14 mouse cellular contexts compared by ENCODE assay signal in the genomic region with DNA sequence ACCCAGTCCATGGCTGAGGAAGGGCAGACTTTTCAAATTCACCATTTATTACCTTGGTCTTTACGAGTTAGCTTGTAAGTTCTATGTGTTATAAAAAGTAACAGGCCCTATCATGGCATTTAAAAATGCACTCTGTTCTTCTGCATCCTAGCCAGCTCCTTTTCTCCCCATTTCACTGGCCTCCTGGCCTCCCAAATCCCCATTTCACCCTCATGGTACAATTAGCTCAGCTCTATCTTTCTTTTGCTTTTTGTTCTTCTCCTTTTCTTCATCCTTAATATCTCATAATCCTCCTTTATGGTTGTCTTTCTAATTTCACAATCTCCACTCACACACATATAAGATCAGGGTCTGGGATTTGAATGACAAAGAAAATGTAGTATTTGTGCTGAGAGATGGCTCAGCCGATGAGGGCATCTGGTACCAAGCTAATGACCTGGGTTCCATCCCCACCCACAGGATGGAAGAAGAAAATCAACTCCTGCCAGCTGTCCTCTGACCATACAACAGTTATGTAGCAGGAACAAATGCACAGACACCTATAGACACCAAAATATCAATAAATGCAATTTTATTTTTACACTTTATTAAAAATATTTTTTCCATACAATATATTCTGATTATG. TPM values are rescaled to one million over a fixed set of nuclear protein-coding genes. Genes with fewer than 3 reads are reported as not detected.
A peak's percentile ranks its signal among the peaks of the same experiment; 100 is the strongest.
DNase-seq lines count a peak whose midpoint lies in the region; ATAC-seq and TF ChIP-seq lines count a peak whose summit lies in the region.
"Had no signal": no experiment of that assay in that cellular context is flagged by ENCODE, and none has a peak within 500 bp of the region (broad histone marks: within the 10 kb centered on the region; RNA-seq: fewer than 3 reads in every experiment).

No protein-coding gene starts in this region.

- no peaks in the 10 kb centered on the region for H3K36me3 ChIP-seq in kidney, postnatal 0 days (ENCODE audit: insufficient read depth, low read length)
- H3K36me3 ChIP-seq in midbrain, embryonic 10.5 days = no peaks in the 10 kb centered on the region
- H3K36me3 ChIP-seq: embryonic facial prominence, embryonic 10.5 days; limb, embryonic 10.5 days had no signal

- peak; percentile 29; the same call in 1 of the 2 replicates for TF ChIP-seq CTCF in kidney, postnatal 0 days (IDR thresholded peaks at IDR 0.05; ENCODE audit: low read depth)

- no peaks in the 10 kb centered on the region; the same call in 1 of the 2 replicates for H3K27me3 ChIP-seq in kidney, postnatal 0 days (ENCODE audit: insufficient read depth, low read length)
- no peaks in the 10 kb centered on the region for H3K27me3 ChIP-seq in midbrain, embryonic 10.5 days (ENCODE audit: low read depth, poor library complexity, severe bottlenecking)

- H3K4me2 ChIP-seq in kidney, postnatal 0 days (ENCODE audit: low read length) = no peak overlapping the region

- WGBS in kidney, postnatal 0 days = 40% methylated on average over 2 of the region's 2 CpGs
- WGBS in midbrain, embryonic 10.5 days = 59% methylated on average over 2 of the region's 2 CpGs

- H3K4me3 ChIP-seq in kidney, postnatal 0 days (replicated peaks; ENCODE audit: low read depth, low read length) = no peak overlapping the region
- no peak overlapping the region for H3K4me3 ChIP-seq in midbrain, embryonic 10.5 days
- H3K4me3 ChIP-seq: embryonic facial prominence, embryonic 10.5 days; limb, embryonic 10.5 days had no signal

- H3K27ac ChIP-seq in kidney, postnatal 0 days = no peak overlapping the region
- H3K27ac ChIP-seq in midbrain, embryonic 10.5 days (replicated peaks) = no peak overlapping the region; the same call in 1 of the 2 replicates
- H3K27ac ChIP-seq: embryonic facial prominence, embryonic 10.5 days; limb, embryonic 10.5 days had no signal

- no peaks in the 10 kb centered on the region for H3K4me1 ChIP-seq in kidney, postnatal 0 days (replicated peaks; ENCODE audit: insufficient read depth, low read length)
- peaks cover 14% of the 10 kb centered on the region; the same call in 1 of the 2 replicates for H3K4me1 ChIP-seq in midbrain, embryonic 10.5 days
- H3K4me1 ChIP-seq: embryonic facial prominence, embryonic 10.5 days had no signal

- H3K9me3 ChIP-seq in kidney, postnatal 0 days (replicated peaks; ENCODE audit: low read length) = no peaks in the 10 kb centered on the region
- no peaks in the 10 kb centered on the region for H3K9me3 ChIP-seq in midbrain, embryonic 10.5 days (replicated peaks)
- H3K9me3 ChIP-seq: embryonic facial prominence, embryonic 10.5 days; limb, embryonic 10.5 days had no signal

- DNase-seq in kidney, postnatal 0 days (ENCODE audit: low spot score) = peak; percentile 7
- DNase-seq in kidney, postnatal 36 days = no peak
- peak; percentile 74 for DNase-seq in cerebellum, adult 9-11 months
- peak; percentile 23 for DNase-seq in midbrain, embryonic 10.5 days (ENCODE audit: low spot score)
- DNase-seq in adrenal gland, adult 8-10 months = no peak
- no peak for DNase-seq in heart, postnatal 4 days
- DNase-seq in spleen, adult 18-20 months = no peak
- DNase-seq: adrenal gland, postnatal 36 days; heart, adult 18-20 months; thymus, adult 2 months had no signal

- ATAC-seq in kidney, postnatal 0 days (replicated peaks; ENCODE audit: low FRiP score, low read depth) = no peak

- H3K9ac ChIP-seq in kidney, postnatal 0 days (ENCODE audit: low read depth, low read length) = no peak overlapping the region

RNA-seq across cellular contexts. Expression of gene Tram1l1, which starts 48.1 kb away (rescaled TPM):
- polyA plus RNA-seq in kidney, postnatal 0 days (2015; fragmentation: Nextera tagmentation; extraction: Ambion mirVana) = 4.8 and 5.4 TPM in 2 replicates
- 15.6 and 21.7 TPM in 2 replicates for polyA plus RNA-seq in midbrain, embryonic 10.5 days (2016; fragmentation: Nextera tagmentation; extraction: Ambion mirVana)
- total RNA-seq in adrenal gland, adult 8-10 months (2022) = 1 to 10 TPM; 1.6 to 2.5 (median 2.0) TPM
- total RNA-seq in heart, postnatal 4 days (2021) = under 1 TPM; 0.64 to 0.70 TPM
- total RNA-seq: heart, adult 18-20 months; hematopoietic stem cell, adult 5-6 weeks; neutrophil, adult 5-6 weeks had no signal

Comparison
In these comparisons a context has a peak if more than half of its experiments do, and no peak if none do; other contexts are left out.
1. DNase-seq: peak in kidney, postnatal 0 days (single experiment), cerebellum, adult 9-11 months (single experiment) and midbrain, embryonic 10.5 days (single experiment); none in kidney, postnatal 36 days (0 of 2), adrenal gland, adult 8-10 months (single experiment), heart, postnatal 4 days (single experiment) and spleen, adult 18-20 months (0 of 2).